Mouse (Mus musculus) spleen, adult 18-20 months (tissue): Measurements from ENCODE around the gene Piga.
A peak's percentile ranks its signal among the peaks of the same experiment; 100 is the strongest.

Experiments used
- DNase-seq, 2 experiments: peaks; one replicate each; pipeline ENCODE4 v3.0.0; 2022; ENCODE audit warnings: mixed read lengths in 2 of 2

Gene Piga

GRCm38 (mm10) chrX:164419471-164419939, at the start of gene Piga:
Gene Piga, plus strand, starts transcription at chrX:164419787.
- DNase-seq, result peak; percentile 80 to 85

GRCm38 (mm10) chrX:164370576-164370975, 49.0 kb upstream of the Piga start:
- DNase-seq, result no peak

- no peak for DNase-seq
Observed at GRCm38 (mm10) chrX:164373081-164373480, 46.5 kb upstream of the Piga start, which contains the start of gene Vegfd. Gene Vegfd, plus strand, starts transcription at chrX:164373378.

GRCm38 (mm10) chrX:164374586-164374985, 45.0 kb upstream of the Piga start:
- DNase-seq, result no peak

GRCm38 (mm10) chrX:164379721-164380120, 39.9 kb upstream of the Piga start:
- DNase-seq, result no peak

- peak; percentile 55 to 61 for DNase-seq
Observed at GRCm38 (mm10) chrX:164381618-164382408, 37.8 kb upstream of the Piga start.

- no peak for DNase-seq
Observed at GRCm38 (mm10) chrX:164394091-164394490, 25.5 kb upstream of the Piga start.

GRCm38 (mm10) chrX:164398456-164398855, 21.1 kb upstream of the Piga start:
- DNase-seq, result no peak

GRCm38 (mm10) chrX:164405080-164405649, 14.4 kb upstream of the Piga start:
- no peak for DNase-seq

GRCm38 (mm10) chrX:164406133-164407022, 13.2 kb upstream of the Piga start:
- DNase-seq, result no peak

- no peak for DNase-seq
Observed at GRCm38 (mm10) chrX:164408301-164408927, 11.2 kb upstream of the Piga start.

- no peak for DNase-seq
Observed at GRCm38 (mm10) chrX:164410562-164410961, 9.0 kb upstream of the Piga start.

- no peak for DNase-seq
Observed at GRCm38 (mm10) chrX:164416803-164417202, 2.8 kb upstream of the Piga start.

GRCm38 (mm10) chrX:164418008-164418407, 1.6 kb upstream of the Piga start:
- DNase-seq, result no peak

GRCm38 (mm10) chrX:164419955-164420354, 368 bp downstream of the Piga start:
- peak in 1 of 2 experiments; percentile 4 for DNase-seq

GRCm38 (mm10) chrX:164420518-164420917, 931 bp downstream of the Piga start:
- DNase-seq, result no peak

GRCm38 (mm10) chrX:164424821-164425220, 5.2 kb downstream of the Piga start:
- no peak for DNase-seq

- DNase-seq, result no peak
Observed at GRCm38 (mm10) chrX:164427295-164427694, 7.7 kb downstream of the Piga start.

GRCm38 (mm10) chrX:164428224-164428623, 8.6 kb downstream of the Piga start:
- no peak for DNase-seq

GRCm38 (mm10) chrX:164430621-164431020, 11.0 kb downstream of the Piga start:
- DNase-seq, result no peak

- DNase-seq, result no peak
Observed at GRCm38 (mm10) chrX:164431133-164431532, 11.5 kb downstream of the Piga start.

GRCm38 (mm10) chrX:164431541-164431940, 12.0 kb downstream of the Piga start:
- DNase-seq, result no peak

GRCm38 (mm10) chrX:164432682-164433081, 13.1 kb downstream of the Piga start:
- DNase-seq, result no peak
